Mouse (Mus musculus) naive thymus-derived CD4-positive, alpha-beta T cell, adult 5 months (primary cell): ENCODE measurements around the gene Ly6g6e. TPM values are rescaled to one million over a fixed set of nuclear protein-coding genes. Genes with fewer than 3 reads are reported as not detected.

Experiments used
- polyA plus RNA-seq: library from polyadenylated mRNA; unstranded; fragments of 100-300 nt; shearing (Covaris generic); gene quantifications from one replicate; pipeline ENCODE4 v1.2.1, GENCODE M21; 2017

The Ly6g6e gene
- polyA plus RNA-seq, result not detected

GRCm38 (mm10) chr17:35076507-35077176 lies at the start of gene Ly6g6e:
Gene Ly6g6e, plus strand, starts transcription at chr17:35076902.

GRCm38 (mm10) chr17:35027277-35028068 lies 49.2 kb upstream of the Ly6g6e start, which contains the start of gene Sapcd1:
Gene Sapcd1, minus strand, starts transcription at chr17:35028016.

GRCm38 (mm10) chr17:35046681-35047455 lies 29.8 kb upstream of the Ly6g6e start, which contains the start of gene Msh5:
Gene Msh5, minus strand, starts transcription at chr17:35046745.

GRCm38 (mm10) chr17:35049561-35050016 lies 27.1 kb upstream of the Ly6g6e start, which contains the start of gene Clic1:
Gene Clic1, plus strand, starts transcription at chr17:35049966.

GRCm38 (mm10) chr17:35058911-35059892 lies 17.5 kb upstream of the Ly6g6e start, which contains the start of gene Ddah2:
Gene Ddah2, plus strand, starts transcription at chr17:35059035.

GRCm38 (mm10) chr17:35064951-35065947 lies 11.5 kb upstream of the Ly6g6e start, which contains the start of gene Ly6g6c:
Gene Ly6g6c, plus strand, starts transcription at chr17:35065388.

GRCm38 (mm10) chr17:35066084-35066483 lies 10.6 kb upstream of the Ly6g6e start, which contains the start of gene Mpig6b:
Gene Mpig6b, minus strand, starts transcription at chr17:35066184.

GRCm38 (mm10) chr17:35077786-35078233 lies 1.1 kb downstream of the Ly6g6e start, which contains the start of gene Ly6g6d:
Gene Ly6g6d, minus strand, starts transcription at chr17:35078065.

GRCm38 (mm10) chr17:35085208-35085865 lies 8.6 kb downstream of the Ly6g6e start, which contains the start of gene Ly6g6f:
Gene Ly6g6f, minus strand, starts transcription at chr17:35085610.

GRCm38 (mm10) chr17:35088825-35089644 lies 12.3 kb downstream of the Ly6g6e start, which contains the start of gene Abhd16a:
Gene Abhd16a, plus strand, starts transcription at chr17:35089263.

GRCm38 (mm10) chr17:35108097-35108496 lies 31.4 kb downstream of the Ly6g6e start, which contains the start of gene Ly6g5c:
Gene Ly6g5c, plus strand, starts transcription at chr17:35108279.

GRCm38 (mm10) chr17:35115046-35116019 lies 38.6 kb downstream of the Ly6g6e start, which contains the start of gene Ly6g5b:
Gene Ly6g5b, minus strand, starts transcription at chr17:35115428.

GRCm38 (mm10) chr17:35121143-35121799 lies 44.6 kb downstream of the Ly6g6e start, which contains the start of gene Gpank1:
Gene Gpank1, plus strand, starts transcription at chr17:35121455.

GRCm38 (mm10) chr17:35121871-35122303 lies 45.2 kb downstream of the Ly6g6e start, which contains the start of gene Csnk2b:
Gene Csnk2b, minus strand, starts transcription at chr17:35122053.

GRCm38 (mm10) chr17:35126206-35126611 lies 49.5 kb downstream of the Ly6g6e start, which contains the start of gene D17H6S53E:
Gene D17H6S53E, plus strand, starts transcription at chr17:35126373.

